Mouse (Mus musculus): ENCODE measurements around the gene Mycn.
A peak's percentile ranks its signal among the peaks of the same experiment; 100 is the strongest.

Gene Mycn

DNA sequence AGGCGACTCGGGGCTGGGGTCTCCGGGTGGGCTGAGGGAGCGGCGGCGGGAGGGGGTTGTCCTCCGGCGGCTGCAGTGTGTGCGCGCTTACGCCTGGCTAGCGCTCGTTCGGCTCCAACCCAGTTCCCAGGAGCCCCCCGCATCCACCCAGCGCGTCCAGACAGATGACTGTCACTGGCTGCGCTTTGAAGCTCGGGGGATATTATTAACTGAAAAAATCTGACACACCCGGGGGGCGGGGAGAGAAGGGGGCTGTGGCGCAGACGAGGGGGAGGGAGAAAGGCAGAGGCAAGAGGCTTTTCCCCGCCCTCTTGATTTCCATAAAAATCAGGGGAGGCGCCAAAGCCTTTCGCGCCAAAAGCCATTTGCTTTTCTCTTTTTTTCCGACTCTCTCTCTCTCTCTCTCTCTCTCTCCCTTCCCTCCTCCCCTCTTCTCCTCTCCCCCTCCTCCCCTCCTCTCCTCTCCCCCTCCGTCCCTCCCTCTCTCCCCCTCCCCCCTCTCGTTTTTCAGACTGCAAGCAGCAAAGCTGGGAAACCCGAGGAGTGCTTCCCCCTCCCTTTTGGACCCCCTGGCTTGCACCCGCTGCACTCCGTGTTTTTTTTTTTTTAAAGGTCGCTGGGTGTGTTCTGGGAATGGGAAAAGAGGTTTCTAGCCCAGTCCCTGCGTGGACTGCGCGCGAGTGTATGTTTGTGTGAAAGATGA is at the start of gene Mycn:
TSS of gene Mycn (minus strand) at position 254 of the 703 bp plus-strand sequence.
- DNase-seq (ENCODE audit: low spot score) = no peak

DNA sequence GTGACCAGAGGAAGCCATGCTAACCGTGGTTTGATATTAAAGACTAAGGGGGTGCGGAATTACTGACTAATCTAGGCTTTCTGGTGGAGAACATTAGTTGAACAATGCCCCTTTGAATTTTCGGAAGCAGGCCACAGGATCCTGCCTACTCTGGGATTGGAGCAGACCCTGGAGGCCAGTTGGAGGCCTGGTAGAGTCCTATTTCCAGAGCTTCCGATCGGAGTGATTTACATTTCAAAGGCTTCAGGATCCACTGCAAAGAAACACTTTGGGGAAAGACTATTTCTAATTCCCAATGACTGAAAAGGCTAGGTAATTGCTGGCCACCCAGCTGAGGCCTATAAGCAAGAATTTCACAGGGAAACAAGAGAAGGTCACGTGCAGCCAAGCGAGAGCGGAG is 45.7 kb upstream of the Mycn start:
- no peak for DNase-seq (ENCODE audit: low spot score)

DNA sequence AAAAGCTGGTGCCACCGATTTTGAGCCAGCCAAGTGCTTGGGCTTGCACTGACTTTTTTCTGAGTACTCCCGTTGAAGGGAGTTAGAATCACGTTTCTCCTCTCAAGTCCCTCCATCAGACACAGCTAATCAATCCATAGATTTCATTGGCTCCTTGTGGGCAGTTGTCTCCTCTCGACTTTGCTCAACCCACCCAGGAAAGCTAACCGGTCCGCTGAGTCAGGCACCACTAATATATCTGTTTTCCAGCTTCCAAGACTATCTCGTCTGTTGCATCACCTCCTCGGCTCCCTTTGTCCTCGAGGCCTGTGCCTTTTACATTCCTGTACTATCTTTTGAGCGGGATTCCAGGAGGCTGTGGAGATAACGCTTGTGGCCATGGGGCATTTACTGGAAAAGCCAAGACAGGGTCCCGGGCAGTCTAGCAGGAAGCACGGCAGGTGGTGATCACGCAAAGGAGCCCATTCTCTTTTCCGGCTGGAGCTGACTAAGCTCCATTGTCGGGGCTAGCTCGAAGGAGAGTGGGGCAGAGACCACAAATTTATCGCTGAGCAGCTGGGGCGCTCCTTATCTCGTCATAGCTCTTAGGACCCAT is 45.0 kb upstream of the Mycn start:
- no peak for DNase-seq (ENCODE audit: low spot score)

DNA sequence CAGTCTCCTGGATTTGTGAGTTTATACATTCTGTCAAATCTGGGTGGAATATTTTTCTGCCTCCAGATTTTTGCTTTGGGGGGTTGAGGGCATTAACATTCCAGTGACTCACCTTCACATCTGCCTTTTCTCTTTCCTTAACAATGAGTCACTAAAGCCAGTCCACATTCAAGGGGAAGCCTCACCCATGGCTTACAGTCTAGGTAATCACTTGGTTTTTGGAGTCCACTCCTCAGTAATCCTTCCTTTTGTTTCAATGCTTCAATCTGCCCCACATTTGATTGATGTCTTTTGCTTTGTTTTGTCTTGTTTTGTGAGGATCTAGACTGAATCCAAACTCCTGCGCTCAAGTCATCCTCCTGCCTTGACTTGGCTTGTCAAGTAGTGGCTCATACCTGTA is 41.3 kb upstream of the Mycn start:
- no peak for DNase-seq (ENCODE audit: low spot score)

DNA sequence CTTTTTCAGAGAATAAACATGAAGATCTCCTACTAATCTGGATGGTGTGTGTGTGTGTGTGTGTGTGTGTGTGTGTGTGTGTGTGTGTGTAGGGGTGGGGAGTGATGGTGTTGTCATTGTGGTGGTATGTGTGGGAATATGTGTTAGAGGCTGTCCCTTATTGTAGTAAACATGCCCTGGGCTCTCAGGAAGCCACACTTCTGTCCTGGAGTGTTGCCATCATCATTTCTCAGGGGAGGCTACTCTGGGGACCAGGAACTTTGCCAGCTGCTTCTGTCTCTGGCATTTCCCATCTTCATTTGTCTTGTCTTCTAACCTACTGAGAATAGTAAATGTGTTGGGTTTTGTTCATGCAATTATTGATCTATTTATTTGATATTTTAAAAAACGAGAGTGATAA is 33.7 kb upstream of the Mycn start:
- DNase-seq (ENCODE audit: low spot score) = peak; percentile 28

DNA sequence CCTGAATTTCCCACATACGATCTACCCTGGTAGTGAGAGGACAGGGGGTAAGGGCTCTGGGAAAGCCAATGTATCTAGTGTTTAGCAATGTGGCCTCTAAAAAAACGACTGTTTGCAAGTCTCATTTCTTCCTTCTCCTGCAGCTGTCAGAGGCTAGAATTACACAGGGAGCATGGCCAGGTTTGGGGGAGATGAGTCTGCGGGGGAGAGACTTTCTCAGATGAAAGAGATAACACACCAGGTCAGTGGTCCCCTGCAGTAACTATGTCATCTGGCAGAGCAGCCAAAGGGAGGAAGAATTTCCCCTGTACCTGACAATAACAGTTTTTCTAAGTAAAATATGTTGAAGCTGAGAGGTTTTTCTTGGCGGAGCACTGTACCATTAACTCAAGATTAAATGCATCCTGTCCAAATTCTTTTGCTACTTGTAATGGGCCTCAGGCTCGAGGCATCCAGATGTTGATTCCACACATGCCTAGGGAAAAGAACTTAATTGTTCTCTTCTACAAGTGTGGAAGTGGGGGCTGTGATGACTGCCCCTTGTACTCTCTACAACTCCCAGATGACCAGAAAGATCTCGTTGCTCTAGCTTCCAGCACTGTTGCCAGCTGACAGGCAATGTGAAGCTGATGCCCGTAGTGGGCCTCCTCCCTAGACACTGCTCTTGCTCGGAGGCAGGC is 31.2 kb upstream of the Mycn start:
- no peak for DNase-seq (ENCODE audit: low spot score)

DNA sequence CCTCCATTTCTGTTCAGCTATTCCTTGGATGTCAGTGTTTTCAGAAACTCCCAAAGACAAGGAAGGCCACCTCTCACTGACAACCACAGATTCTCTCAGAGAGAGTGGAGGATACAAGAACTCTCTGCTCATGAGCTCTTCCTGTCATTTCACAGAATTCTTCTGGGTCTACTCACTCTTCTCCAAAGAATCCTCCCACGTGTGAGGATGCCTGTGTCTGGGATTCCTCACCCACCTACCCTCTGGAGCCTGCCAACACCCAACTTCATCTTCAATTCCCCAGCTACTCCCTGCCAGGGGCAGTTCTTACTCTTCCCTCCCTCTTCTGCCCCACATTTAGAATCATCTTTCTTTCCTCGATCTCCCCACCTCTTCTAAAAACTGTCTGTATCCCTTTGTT is 26.2 kb upstream of the Mycn start:
- no peak for DNase-seq (ENCODE audit: low spot score)

DNA sequence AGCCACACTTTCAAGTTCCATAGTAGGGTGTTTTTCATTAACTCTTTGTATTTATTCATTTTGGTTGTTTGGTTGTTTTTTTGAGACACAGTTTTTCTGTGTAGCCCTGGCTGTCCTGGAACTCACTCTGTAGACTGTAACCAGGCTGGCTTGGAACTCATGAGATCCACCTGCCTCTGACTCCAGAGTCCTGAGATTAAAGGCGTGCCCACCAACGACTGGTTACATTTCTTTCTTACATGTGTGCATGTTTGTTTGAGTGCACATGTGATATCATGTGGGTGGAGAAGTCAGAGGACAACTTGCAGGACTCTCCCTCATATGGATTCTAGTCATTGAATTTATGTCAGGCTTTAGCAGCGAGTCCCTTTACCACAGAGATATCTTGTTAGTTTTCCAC is 23.1 kb upstream of the Mycn start:
- DNase-seq (ENCODE audit: low spot score) = no peak

DNA sequence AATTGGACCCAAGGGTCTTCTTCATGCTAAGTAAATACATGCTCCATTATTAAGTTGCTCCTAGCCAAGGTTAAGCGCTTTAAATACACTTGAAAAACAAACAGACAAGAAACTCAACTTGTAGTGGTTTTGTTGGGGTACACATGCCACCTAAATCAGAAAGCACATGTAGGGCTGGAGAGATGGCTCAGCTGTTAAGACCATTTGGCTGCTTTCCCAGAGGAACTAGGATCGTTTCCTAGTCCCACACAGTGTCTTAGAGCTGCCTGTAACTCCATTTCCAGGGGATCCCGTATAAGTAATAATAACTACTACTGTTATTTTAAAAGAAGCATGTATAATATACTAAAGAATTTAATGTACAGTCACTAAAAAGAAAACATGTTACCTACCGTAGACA is 5.9 kb upstream of the Mycn start:
- no peak for DNase-seq (ENCODE audit: low spot score)

DNA sequence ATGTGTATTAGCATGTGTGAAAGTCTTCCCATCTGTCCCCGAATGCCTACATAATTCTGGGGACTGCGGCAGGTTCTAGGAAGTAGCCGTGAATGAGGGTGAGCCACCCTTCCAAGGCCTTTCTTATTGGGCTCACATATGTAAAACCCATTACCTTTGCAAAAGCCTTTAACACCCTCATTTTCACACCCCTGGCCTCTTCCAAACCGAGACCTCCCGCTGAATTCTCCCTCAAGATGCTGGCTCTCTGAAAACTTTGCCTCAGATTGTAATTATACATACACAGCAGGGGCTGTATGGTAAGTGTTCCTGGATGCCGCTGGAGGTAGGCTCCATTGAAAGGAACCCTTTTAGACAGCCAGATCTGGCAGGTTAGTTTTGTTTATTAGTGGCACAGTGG is 1.6 kb upstream of the Mycn start:
- DNase-seq (ENCODE audit: low spot score) = no peak

DNA sequence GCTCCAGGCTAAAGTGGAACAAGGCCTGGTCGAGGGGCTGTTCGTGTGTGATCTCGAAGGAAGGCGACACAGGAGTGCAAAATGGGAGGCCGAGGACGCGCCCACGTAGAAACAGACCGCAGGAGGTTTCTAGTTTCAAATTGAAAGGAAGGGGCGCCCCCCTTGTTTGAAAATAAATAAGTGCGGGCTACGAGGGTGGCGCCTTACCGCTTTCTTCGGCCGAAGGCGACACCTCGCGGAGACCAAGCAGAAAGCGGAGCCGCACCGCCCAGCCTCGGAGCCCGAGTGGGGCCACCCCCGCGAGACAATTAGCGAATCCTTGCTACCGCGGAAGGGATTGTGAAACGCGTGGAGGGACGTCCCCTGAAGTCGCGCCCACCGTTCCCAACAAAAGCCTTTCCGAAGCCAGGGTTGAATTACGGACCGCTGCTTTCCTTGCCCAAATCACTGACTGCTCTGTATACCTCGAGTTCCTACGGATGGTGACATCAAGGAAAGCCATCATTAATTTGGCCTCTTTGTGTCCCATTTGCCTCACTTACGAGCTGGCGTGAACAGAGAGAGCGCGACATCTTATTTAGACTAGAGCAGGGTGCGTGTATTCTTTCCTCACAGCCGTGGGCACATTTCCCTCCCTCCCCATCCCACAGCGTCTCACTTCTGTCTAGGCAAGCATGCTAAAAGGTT is 793 bp upstream of the Mycn start:
- DNase-seq (ENCODE audit: low spot score) = no peak

DNA sequence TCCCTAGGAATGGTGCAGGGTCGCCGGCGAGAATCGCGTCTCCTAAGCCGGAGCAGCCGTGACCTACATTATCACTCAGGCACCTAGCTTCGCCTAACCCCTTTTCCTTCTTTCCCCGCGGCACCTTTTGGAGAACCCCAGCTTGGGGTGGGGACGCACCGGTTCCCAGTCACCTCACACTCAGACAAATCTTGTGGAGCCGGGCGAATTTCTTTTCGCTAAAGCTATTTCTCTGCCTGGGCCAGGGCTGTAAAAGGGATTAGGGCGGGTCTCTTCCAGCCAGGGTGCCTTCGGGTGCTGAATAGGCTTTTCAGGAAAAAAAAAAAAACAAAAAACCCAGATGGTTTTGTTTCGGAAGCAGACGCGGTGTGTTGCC is 597 bp downstream of the Mycn start:
- no peak for DNase-seq (ENCODE audit: low spot score)

DNA sequence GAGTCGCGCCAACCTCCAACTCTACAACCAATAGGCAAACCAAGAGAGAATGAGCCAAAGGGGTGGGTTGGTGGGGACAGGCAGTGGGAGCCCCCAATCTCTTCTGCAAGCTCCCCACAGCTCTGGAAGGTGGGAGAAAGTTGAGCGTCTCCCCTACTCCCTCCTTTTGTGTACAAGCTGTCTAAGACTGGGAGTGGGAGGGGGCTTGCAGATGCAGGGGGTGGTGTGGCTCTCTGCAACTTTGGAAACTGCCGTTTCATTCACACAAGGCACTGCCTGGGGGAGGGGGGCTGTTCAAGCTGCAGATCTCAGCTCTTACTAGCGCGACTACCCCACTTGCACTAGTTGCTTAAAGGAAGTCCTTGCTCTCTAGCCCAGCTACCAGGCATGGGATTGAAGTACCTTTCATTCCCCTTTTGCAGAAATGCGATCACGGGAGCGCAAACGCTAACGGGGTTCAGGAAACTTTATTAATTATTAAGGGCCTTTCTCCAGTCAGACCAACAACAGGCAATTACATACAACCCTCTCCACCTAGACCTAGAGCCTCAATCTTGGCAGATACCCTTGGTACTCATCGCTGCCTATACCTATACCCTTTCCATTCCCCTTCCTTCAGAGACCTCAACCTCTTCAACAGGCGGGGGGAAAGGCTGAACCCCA is 1.1 kb downstream of the Mycn start:
- no peak for DNase-seq (ENCODE audit: low spot score)

DNA sequence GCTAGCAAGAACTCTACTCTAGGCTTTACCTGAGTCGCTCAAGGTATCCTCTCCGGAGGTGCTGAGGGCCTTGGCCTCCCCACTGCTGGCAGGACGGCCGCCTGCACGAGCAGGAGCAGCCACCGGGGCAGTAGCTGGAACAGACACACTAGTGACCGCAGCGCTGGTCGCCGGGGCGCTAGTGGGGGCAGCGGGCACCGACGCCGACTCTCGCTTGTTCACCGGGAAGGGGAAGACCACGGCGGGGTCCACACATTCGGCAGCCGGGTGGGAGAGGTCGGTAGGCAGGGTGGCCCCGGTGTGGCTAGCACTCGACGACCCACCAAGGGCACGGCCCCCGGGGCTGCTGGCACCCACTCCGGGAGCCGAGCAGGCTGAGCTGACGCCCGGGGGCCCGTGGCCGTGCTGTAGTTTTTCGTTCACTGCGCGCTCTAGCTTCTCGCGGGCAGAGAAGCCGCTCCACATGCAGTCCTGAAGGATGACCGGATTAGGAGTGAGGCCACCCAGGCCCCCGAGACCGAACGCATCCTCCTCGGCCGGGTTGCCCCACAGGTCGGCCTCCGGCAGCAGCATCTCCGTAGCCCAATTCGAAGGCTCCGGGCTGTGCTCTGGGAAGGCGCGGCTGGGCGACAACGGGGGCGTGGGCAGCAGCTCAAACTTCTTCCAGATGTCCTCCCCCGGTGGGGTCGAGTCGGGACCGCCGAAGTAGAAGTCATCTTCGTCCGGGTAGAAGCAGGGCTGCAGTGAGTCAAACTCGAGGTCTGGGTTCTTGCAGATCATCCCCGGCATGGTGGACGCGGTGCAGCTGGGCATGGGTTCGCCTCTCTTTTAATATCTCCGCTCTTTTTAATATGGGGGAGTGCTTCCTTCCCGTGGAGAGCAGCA is 1.9 kb downstream of the Mycn start:
- no peak for DNase-seq (ENCODE audit: low spot score)

DNA sequence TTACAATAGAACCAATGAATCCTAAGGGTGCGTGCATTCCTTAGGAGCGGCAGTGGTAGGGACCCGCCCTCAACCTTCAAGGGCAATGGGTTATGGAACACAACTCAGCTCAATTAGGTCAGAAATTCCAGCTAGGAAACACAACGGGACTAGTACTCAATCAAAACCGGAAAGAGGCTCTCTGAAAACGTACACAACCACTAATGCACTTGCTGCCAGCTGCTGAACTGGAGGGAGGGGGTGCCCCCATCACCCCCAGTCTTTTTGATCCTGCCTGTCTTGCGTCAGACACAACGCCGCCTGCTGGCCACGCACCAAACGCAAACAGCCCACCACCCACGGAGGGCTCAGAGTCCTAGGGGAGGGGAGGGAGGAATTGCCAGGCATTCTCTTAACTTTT is 2.9 kb downstream of the Mycn start:
- DNase-seq (ENCODE audit: low spot score) = no peak

DNA sequence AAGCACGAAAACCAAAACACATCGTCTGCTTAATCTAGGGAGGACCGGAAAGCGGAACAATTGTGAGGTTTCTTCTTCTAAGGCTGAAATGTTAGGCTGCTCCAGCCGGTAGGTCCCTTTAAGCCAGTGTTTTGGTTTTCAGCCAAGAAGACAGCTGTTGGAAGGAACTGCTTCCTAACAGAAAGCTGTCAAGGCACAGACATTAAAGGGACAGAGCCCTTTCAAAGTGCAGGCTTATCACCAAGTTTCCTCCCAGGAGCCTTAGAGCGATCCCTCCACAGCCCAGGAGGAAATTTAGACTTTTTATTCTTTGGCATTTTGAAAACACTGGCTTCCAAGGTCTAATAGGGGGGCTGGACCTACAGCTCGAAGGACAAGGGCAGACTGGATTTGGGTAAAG is 3.4 kb downstream of the Mycn start:
- DNase-seq (ENCODE audit: low spot score) = peak; percentile 6

DNA sequence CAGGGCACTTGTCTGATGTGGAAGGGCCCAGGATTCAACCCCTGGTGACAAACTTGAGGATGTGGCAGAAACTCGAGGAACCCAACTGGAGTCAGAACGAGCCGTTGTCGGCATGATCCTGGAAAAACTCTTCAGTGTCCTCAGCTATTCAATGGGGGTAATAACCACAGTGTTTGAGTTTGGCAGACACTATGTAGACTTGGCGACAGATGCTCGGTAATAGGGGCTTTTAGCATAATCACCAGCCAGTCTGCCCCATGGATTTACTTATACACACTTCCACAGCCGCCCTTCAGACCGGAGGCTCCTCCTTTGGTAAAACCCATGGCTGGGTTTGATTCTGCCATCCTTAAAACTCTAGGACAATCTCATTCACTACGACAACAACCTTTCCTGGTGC is 4.0 kb downstream of the Mycn start:
- no peak for DNase-seq (ENCODE audit: low spot score)

DNA sequence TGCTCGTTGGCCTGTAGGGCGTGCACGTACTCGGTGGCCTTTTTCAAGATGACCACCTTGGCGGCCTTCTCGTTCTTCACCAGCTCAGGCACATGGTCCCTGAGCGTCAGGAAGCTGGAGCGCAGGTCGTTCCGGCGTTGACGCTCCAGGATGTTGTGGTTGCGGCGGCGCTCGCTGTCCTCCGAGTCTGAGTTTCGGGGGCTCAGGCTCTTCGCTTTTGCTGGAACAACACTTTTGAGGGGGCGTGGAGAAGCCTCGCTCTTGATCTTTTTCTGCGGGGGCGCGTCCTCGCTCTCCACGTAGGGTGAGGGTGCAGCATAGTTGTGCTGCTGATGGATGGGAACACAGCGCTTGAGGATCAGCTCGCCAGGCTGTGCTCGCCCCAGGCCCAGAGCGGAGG is 4.6 kb downstream of the Mycn start:
- DNase-seq (ENCODE audit: low spot score) = no peak

DNA sequence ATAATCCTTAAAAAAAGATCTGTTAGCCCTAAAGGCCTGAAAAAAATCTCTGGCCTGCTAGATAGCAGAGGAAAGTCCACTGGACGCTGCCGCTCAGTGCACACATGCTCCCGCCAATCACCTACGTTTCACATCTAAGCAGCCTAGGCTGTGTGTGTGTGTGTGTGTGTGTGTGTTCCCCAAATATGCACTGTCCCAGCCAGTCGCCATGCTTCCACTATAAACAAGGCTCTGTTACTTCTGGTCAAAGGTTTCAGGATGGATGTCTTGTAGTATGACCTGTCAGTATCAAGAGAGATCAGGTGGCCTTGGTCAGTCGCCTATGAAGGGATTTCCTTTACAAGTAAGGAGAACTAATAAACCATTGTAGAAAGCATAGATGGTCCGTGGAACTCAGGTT is 9.5 kb downstream of the Mycn start:
- no peak for DNase-seq (ENCODE audit: low spot score)

DNA sequence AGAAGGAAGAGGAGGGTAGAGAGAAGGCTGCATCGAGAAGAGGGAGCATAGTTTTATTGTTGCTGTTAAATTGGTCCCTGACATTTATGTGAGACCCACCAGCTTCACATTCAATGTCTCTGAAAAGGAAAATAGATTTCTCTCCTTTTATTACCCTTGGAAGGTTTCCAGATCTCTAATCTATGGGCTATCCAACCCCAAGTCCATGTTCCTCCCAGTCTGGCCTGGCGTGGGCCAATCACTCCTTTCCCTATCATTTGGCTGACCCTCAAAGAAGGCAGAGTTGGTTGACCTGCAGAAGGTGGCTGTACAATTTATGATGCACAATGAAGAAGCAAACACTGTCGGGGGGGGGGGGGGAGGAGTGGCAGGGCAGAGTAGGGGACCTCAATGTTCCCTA is 13.5 kb downstream of the Mycn start:
- DNase-seq (ENCODE audit: low spot score) = no peak

DNA sequence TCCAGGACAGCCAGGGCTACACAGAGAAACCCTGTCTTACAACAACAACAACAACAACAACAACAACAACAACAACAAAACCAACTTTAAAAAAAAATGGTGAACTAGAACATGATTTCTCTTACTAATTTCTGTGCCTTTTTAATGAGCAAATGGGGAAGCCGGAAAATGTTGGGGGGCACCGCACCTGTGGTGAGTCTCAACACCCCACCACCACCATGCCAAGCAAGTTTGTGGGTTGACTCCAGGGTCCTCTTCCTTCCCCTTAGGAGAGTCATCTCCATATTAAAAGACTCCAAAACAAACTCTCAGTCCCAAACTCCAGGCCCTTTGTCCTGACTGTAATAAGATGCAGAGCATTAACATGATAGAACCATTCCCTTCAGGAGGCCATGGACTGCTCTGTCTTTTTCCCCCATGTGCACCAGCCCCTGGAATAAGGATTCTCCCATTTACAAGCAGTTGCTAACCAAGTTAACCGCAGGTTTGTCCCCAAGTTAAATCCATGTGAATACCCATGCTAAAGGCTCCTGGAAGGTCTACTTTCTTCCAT is 14.7 kb downstream of the Mycn start:
- DNase-seq (ENCODE audit: low spot score) = no peak
